Mouse (Mus musculus) cerebellum, adult 18-20 months (tissue): Measurements from ENCODE around the gene Rbm28.

Source experiments
- DNase-seq, 2 experiments: peaks; one replicate each; pipeline ENCODE4 v3.0.0; 2021

Gene Rbm28

DNA sequence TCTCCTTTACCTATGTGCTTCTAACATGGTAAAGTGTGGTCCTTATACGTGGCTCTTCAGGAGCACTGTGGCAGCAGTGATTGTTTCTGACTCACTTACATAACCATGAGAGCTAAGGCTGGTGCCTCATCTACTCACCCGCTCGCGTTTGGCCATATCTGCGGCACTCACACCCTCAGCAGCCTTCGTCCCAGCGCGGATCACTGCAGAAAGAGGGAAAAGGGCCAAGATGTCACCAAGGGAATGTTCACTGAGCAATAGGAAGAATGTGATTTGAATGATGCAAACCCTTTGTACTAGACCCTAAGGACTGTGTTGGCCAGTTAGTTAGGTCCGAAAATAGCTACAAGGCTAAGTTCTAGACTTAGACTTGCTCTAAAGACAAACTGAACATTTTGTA, 27.4 kb downstream of the Rbm28 start:
- DNase-seq, result no peak

DNA sequence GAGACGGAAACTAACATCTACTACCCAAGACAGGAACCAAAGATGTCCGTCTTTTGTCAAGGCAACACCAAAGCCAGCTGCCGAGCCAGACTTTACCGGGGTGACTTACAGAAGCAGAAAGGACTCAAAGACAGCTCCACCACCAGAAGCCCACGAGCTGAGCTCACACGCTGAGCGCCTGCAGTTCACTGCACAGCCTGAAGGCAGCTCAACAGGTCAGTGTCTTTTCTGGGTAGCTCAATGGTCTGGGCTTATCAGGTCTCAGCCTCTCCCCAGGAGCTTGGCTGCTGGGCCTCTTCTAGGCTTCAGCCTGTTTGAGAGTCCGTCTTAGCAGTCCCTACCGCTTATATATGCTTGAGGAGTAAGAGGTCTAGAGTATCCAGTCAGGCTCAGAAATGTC, 31.7 kb downstream of the Rbm28 start:
- no peak for DNase-seq

DNA sequence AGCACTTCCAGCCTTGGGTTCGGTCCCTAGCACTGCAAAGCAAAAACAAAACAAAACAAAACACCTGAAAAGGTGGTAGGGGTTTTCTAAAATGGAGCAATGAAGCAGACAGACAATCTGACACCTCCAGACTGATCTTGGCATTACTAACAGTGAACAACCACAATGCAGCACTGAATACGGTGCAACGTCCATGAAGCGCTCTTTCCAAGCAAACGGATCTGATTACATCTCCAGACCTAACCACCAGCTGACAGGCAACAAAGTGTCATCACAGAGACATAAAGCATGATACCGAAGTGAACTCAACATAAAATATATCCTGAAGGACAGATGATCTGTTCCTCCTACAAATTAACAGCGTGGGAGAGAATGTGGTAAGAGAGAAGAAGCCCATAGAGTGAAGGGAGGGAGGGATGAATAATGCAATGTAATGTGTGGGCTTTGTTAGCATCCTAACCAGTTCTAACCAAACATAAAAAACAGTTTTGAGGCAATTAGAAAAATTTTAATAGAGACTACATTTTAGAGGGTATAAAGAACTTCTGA, 37.9 kb downstream of the Rbm28 start:
- DNase-seq, result no peak

DNA sequence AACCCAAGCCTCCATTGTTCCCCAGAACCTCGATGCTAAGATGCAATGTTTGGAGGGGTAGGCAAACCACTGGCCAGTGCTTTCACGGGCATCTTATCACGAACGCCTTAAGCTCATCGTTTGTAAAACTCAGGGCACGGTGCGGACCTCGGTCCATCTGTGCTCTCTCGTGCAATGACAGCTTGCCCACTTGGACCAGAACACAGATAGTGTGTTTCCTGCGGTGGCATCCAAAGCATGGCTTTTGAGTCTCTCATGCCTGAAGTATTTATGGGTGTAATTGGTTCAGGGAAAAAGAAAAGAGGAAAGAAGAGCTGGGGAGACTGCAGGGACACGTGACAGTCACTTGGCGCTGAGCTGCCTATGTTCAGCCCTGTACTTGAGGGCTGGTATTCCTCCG, 44.8 kb downstream of the Rbm28 start:
- DNase-seq, result peak; percentile 23 to 29

DNA sequence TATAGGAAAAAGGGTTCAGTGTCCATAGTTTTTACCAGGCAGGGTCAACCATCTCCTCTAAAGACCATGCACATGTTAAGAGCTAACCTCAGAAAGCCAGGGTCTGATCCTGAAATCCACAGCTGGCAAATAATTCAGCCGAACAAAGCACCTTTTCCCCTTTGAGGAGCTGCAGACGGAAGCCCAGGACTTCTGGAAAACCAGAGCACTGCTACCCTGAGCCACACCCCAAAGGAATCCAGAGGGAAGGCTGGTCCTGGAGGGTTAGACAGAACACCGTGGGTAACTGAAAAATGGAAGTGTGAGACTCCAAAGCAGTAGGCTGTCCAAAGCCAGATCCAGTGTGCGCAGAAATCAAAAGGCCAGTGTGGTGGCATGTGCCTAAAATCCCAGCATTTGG, 45.8 kb downstream of the Rbm28 start:
- DNase-seq, result no peak

DNA sequence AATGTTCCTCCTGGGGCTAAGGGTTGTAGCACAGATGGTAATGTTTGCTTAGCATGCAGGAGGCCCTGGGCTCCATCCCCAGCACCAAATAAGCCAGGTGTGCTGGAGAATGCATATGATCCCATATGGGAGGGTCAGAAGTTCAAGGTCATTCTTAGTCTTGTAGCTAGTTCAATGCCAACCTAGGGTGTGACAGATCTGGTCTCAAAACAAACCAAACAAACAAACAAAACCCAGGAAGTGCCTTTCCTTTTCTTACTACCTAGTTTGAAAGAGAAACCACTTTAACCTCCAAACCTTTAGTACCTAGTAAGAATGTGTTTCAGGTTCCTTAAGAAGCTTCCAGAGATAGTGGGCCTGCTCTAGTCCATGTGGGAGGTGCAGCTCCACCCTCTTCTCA, 46.6 kb downstream of the Rbm28 start:
- DNase-seq, result no peak

DNA sequence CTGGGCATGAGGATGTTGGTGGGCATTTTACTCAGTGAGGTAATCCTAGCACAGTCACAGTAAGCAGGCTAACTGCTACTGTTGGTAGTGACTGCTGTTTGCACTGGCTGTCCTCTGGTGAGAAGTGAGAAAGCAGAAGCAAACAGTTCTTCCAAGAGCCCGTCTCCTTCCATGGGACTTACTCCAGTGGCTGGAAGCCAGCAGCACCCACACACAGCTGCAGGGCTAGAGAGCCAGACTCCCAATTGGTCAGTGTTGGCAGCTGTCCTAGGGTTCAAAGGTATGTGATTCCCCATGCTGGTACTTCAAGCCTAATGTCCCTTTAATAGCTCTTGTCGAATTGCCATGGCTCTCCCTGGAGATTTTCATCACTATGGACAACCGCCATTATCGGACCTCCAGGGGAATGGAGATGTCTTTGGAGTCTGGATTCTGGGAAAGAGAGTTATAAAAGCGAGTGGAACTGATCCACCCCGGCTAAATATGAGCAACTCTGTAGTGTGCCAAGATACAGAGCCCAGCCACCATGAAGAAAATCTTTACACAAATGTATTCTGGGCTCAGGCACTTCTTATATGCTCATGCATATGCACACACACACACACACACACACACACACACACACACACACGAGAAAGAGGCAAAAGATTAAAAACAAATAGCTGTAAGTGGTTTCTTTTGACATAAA, 47.2 kb downstream of the Rbm28 start:
- no peak for DNase-seq

DNA sequence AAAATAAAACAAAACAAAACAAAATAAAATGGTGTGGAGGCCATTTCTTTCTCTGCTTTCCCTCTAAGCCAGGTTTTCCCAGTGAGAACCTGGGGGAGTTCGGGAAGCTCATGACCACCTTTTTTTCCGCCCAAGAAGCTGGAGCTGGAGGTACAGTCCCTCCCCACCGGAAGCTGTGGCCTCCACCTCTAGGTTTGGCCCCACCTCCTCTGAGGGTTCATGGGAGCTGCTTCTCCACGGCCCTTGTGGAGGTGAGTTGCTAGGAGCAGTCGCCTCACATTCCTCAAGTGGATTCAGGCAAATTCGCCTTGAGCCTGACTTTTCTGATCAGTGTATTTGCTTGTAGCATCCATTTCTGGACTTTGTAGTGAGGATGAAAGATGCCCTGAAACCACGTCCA, 49.0 kb downstream of the Rbm28 start:
- DNase-seq, result no peak

DNA sequence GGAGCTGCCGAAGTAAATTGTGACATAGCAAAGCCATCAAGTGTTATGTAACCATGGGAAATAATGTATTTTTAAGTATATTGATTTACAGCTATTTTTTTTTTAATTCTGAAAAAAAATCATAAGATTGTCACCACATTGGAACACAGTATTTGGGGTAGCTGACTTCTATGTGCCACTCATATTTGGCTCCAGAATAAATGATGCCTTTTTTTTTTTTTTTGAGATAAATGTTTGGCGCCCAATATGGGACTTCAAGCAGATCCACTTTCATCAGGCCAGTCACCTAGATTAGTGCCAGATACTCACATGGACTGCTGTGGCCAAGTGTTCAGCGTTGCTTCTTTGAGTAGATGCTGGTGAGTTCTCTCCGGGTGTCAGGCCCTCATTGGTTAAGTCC, 53.3 kb downstream of the Rbm28 start:
- no peak for DNase-seq

DNA sequence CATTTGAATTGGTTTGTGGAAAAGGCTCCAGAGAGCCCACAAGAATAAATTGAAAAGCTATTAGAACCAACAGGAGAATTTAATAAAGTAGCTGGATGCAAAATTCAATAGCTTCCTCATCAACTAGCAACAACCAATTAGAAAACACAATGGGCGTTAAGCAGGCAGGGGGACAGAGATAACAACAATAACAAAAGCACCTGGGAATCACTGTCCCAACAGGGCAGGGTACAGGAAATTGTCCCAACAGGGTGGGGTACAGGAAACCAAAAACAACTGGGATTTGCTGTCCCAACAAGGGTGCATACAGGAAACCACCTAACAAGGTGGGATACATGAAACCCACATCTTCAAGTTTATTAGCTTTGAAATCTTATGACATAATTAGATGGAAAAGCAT, 56.4 kb downstream of the Rbm28 start:
- no peak for DNase-seq

DNA sequence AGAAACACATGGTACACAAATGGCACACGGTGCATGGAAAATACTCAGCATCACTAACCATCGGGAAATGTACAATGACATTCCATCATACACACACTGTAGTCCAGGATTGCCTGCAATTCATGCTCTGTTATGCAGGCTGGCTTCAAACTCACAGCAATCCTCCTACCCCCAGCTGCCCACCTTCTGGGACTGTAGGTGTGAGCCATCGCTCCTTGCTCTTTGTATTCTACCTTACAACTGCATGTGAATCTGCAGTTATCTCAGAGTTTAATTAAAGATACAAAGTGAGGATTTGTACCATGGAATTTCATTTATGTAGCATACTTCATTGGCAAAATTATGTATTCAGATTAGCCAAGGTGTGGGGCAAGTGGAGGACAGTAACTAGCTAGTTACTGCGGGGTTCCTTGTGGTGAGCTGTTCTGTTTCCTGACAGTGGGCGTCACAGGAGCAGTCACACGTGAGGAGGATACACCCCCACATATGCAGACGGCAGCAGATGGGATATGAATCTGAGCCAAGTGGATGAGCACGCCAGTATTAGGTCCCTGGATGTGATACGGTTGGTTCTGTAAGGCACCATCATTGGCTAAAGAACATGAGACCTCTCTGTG, 63.5 kb downstream of the Rbm28 start:
- DNase-seq, result no peak

DNA sequence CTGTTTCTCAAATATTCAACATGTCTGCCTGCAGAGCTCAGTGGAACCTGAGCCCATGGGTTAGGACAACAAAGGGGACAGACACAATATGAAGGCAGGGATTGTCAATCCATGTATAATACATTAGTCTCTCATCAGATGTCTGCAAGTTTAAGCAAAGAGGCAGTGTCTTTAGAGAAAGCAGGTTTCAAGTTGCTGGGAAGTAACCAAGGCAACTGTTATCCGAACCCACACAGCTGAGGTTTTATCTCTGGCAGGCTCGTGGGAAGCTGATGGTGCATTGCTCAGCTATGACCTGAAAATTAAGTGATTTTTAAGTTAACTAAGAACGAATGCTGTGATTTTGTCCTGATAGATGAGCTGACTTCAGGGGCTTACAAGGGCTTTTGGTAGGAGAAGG, 64.4 kb downstream of the Rbm28 start:
- no peak for DNase-seq

DNA sequence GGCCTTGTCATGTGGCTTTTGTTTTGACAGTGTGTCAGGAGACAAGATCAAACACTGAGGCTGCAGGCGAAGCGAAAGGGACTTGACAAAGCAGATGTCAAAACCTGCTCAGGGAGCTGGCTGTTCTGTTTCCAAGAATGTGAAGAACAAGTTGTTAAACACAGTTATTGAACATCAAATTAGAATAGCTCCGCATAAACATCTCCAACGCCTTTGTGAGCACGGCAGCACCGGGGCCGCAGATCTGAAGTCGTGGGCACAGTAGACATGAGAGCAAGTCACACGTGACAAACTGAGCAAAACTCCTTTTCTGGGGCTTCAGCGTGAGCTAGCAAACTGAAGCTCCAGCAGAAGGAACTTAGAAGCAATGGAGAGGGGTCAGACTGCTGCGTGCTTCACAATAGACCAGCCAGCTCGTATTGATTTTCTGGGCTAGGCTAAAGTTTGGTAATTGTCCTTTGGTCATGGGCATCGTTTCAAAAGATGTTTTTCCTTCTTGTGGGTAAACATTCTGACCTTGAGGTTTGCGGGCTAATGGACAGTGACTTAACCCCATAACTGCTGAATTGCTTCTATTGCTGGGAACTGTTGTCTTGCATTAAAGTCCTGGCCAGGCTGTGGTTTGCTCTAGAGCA, 65.2 kb downstream of the Rbm28 start:
- DNase-seq, result no peak

DNA sequence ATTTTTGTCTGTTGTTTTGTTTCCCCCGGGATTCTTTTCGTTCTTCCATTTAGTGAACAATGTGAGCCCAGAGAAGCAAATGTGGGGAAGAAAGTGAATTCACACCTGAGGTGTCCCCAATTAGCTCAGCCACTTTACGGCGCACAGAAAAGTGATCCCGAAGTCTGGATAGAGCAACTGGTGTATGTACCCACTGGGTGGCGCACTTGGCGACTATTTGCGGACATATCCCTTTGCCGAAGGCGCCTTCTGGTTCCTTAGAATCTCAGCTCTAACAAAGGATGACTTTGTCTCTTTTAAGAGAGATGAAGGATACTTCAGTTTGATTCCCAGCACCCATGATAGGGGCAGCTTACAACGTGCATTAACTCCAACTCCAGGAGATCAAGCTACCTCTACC, 71.9 kb downstream of the Rbm28 start:
- DNase-seq, result no peak

DNA sequence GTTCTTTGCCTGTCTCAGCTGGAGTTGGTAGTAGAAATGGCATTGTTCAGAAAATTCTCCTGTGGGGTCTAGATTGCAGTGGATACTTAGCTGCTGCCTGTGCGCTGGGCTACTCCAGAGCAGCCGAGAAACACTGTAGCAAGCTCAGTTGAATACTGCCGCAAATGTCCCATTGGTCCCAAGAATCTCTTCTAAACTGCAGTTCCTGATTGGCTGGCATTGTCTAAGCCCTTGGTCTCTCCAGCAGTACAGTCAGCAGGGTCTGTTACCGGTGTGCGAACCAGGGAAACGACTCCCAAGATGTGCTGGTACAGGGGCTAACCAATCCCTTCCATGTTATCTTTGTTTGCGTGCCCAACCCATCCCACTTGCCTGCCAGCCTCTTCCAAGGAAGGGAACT, 72.6 kb downstream of the Rbm28 start:
- DNase-seq, result no peak

DNA sequence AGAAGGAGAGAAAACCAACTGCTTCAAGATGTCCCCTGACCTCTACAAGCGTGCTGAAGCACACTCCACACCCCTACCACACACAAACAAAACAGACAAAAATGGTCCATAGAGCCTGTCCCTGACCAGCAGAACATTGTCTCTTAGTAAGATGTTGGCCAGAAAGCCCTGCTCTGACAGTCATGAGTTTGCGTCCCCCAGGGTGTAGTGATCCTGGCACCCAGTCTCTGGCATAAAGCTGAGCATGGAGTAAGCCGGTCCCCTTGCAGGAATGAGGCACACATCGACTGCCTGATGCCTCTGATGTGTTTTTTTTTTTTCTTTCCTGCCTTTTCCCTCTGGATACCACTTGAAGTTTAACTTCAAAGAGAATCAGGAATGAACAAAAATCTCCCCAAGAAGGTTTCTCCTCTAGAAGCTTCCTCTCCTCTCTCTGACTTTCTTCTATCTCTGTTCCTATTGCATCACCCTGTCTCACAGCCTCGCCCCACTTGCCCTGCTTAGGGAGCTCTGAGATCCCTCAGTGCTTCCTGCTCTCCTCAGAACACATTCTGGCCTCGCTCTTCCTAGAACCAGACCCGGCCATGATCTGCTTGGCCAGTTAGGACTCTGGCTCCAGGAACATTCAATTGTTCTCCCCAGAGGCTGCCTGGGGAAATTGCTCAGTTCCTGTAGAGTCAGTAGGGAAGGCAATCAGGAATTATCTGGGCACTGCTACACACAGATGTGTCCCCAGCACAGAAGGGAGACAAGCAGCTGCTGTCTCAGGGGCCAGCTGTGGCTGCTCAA, 76.7 kb downstream of the Rbm28 start:
- DNase-seq, result no peak

DNA sequence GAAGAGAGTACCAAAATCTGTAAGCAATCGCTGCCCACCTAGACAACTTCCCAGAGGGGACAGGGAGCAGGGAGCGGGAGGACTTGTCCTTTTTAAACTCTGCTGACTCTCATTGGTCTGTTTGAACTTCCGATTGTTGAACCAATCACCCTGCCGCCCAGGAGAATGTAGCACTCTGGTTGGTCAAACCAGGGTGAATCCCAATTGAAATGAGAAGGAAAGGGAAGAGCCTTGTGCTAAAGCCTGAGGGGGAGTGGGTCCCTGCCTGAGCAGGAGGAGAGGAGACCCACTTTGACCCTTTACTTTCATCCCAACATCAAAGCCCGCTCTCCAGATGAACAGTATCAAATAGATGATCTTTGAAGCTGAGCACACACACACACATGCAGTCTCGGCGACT, 80.4 kb downstream of the Rbm28 start:
- DNase-seq, result no peak

DNA sequence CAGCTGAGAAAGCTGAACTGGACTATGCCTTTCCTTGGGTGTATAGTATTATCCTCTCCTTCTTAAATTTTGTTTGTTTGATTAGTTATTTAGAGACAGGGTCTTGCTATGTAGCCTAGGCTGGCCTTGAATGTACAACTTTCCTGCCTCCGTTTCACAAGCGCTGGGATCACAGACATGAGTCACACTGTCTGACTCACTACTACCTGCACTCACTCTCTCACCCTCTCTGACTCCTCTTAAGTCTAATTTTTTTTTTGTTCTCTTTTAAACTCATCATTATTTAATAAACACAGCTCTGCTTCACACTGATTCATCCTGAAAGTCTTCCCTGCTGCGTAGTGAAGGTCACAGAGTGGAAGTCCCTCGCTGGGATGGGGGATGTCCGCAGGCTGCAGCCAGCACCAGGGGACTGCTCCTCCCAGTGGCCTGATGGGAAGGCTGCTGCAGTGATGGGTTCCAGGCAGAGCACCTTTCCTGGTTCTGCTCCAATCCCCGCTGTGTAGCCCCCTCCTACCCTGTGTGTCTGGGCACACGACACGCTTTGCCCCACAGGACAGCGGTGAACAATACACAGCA, 81.9 kb downstream of the Rbm28 start:
- DNase-seq, result no peak

DNA sequence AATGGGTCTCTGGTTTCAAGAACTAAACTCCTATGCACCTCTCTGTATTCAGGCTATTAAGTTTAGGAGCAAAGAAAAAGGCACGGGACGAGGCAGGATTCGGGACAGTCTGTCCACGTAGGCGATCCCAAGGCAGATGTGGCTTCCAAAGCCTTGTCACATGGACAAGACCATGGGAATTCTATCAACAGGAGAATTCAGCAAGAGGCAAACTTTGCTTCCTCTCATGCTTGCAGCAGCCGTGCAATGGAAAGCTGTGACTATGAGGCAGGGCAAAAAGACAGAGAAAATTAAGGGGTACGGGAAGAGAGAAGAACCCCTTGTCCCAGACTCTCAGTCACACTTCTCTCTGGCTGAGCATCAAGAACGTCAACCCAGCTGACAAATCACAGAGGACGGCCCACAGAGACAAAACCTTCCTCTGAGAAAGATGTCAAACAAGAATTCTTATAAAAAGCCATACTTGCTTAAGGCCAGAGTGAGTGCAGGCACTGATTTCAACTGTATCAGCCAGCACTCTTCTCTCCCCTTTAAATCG, 82.9 kb downstream of the Rbm28 start:
- DNase-seq, result no peak

DNA sequence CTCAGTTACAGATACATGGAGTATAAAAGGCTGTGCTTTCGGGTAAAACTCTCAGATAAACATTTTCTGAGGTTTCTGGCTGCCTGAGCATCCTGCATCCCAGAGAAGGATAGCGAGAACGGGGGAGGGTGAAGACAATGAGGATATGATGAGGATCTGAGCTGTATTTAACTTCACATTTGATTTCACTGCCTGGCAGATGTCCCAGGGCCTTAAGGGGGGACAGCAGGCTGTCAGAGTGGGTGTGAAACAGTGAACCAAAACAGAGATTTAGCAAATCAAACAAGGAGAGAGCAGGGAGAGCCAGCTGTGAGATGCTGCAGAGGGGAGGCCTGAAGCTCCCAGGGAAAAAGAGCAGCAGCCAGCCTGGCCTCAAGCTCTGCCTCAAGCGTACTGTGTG, 85.5 kb downstream of the Rbm28 start:
- no peak for DNase-seq

DNA sequence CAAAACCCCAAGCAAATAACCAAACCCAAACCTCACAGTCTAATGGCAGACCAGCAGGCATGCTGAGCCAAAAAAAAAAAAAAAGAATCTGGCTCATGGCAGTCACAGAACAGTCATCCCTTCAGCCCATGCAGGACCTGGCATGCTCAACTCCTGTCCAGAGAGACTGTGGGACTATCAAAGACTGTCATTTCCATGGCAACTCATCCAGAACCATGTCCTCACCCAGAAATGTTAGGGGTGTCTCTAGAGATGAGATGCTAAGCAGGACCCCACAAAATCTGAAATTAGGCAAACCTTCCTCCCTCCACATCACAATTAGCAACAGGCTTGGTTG, 90.7 kb downstream of the Rbm28 start:
- peak; percentile 17 to 18 for DNase-seq
